Comparison of ENCODE assay signal across 15 mouse cellular contexts in genomic region chr4:40777116-40777515, GRCm38 (mm10). TPM values are rescaled to one million over a fixed set of nuclear protein-coding genes. Genes with fewer than 3 reads are reported as not detected.
DNase-seq lines count a peak whose midpoint lies in the region; ATAC-seq and TF ChIP-seq lines count a peak whose summit lies in the region.
"Had no signal": no experiment of that assay in that cellular context is flagged by ENCODE, and none has a peak within 500 bp of the region (broad histone marks: within the 10 kb centered on the region; RNA-seq: fewer than 3 reads in every experiment).

No protein-coding gene starts in this region.

- H3K9me3 ChIP-seq in limb, embryonic 10.5 days (replicated peaks) = no peaks in the 10 kb centered on the region
- H3K9me3 ChIP-seq: embryonic facial prominence, embryonic 15.5 days; forebrain, embryonic 15.5 days; heart, embryonic 13.5 days; hindbrain, embryonic 15.5 days; liver, embryonic 15.5 days had no signal

- CTCF ChIA-PET in Patski (lab: Charles Lee) = interaction anchor here (1.1 to 5.8 kb wide), 3 partner anchors 14 to 148 kb away, joined by 3 to 52 read pairs (median 4); no protein-coding TSS in a partner anchor

- 30% methylated on average over 2 of the region's 2 CpGs for WGBS in limb, embryonic 10.5 days

- no peak overlapping the region for H3K4me3 ChIP-seq in limb, embryonic 10.5 days
- H3K4me3 ChIP-seq in layer of hippocampus, adult 2 months = no peak overlapping the region
- H3K4me3 ChIP-seq: embryonic facial prominence, embryonic 15.5 days; forebrain, embryonic 15.5 days; heart, embryonic 13.5 days; hindbrain, embryonic 15.5 days; liver, embryonic 15.5 days had no signal

- in situ Hi-C loops in Patski (cut with MboI; ENCODE audit: low pct_unique_long_range_greater_than_20kb) = no loop called here

- peak; percentile 23 for DNase-seq in lung, postnatal 25 days (ENCODE audit: low spot score)
- no peak for DNase-seq in lung, postnatal 4 days
- DNase-seq in CD8-positive naive resting alpha-beta T cell, adult 2 months (ENCODE audit: low read depth in 2 of 2, low spot score in 2 of 2) = peak; percentile 35 to 43
- peak; percentile 64 for DNase-seq in Patski (ENCODE audit: low read depth, low spot score)
- no peak for DNase-seq in limb, embryonic 10.5 days (ENCODE audit: low spot score)
- no peak for DNase-seq in layer of hippocampus, adult 2 months (ENCODE audit: low spot score in 2 of 2)
- no peak for DNase-seq in urinary bladder, postnatal 36 days (ENCODE audit: low spot score in 2 of 2)
- DNase-seq: cerebellum, adult 9-10 months; gastrocnemius, postnatal 14 days; midbrain, embryonic 14.5 days had no signal

- peak overlapping the region; percentile 21 for H3K27ac ChIP-seq in limb, embryonic 10.5 days
- H3K27ac ChIP-seq in layer of hippocampus, adult 2 months = no peak overlapping the region
- H3K27ac ChIP-seq: embryonic facial prominence, embryonic 15.5 days; forebrain, embryonic 15.5 days; heart, embryonic 13.5 days; hindbrain, embryonic 15.5 days; liver, embryonic 15.5 days had no signal

- TF ChIP-seq CTCF in Patski (IDR thresholded peaks at IDR 0.05) = no peak
- no peak for TF ChIP-seq CTCF in layer of hippocampus, adult 2 months (conservative IDR thresholded peaks at IDR 0.05)

- POLR2A ChIA-PET in Patski (lab: Charles Lee) = interaction anchor here (1.6 kb wide), 1 partner anchor 44 kb away, joined by 3 read pairs; no protein-coding TSS in a partner anchor

- ATAC-seq in Patski = peak; percentile 88
- ATAC-seq: forebrain, embryonic 15.5 days had no signal

- peaks cover 53% of the 10 kb centered on the region for H3K4me1 ChIP-seq in limb, embryonic 10.5 days

- no peaks in the 10 kb centered on the region for H3K27me3 ChIP-seq in Patski
- no peaks in the 10 kb centered on the region for H3K27me3 ChIP-seq in limb, embryonic 10.5 days (ENCODE audit: low read depth, poor library complexity, severe bottlenecking)
- H3K27me3 ChIP-seq: embryonic facial prominence, embryonic 15.5 days; forebrain, embryonic 15.5 days; heart, embryonic 13.5 days; hindbrain, embryonic 15.5 days; liver, embryonic 15.5 days had no signal

- no peaks in the 10 kb centered on the region for H3K36me3 ChIP-seq in limb, embryonic 10.5 days
- H3K36me3 ChIP-seq: embryonic facial prominence, embryonic 15.5 days; forebrain, embryonic 15.5 days; heart, embryonic 13.5 days; hindbrain, embryonic 15.5 days; liver, embryonic 15.5 days had no signal

RNA-seq across cellular contexts. Expression of gene Smu1, which starts 19.4 kb away (rescaled TPM):
- polyA plus RNA-seq in Patski (2021) = 56.5 TPM
- polyA plus RNA-seq in limb, embryonic 10.5 days (2016; fragmentation: Nextera tagmentation; extraction: Ambion mirVana) = 186 and 189 TPM in 2 replicates
- total RNA-seq in layer of hippocampus, adult 2 months (2021) = 10 to 100 TPM; 51.4 to 52.3 TPM

RNA-seq across cellular contexts. Expression of gene Dnaja1, which starts 55.2 kb away (rescaled TPM):
- 162 TPM for polyA plus RNA-seq in Patski (2021)
- 546 and 555 TPM in 2 replicates for polyA plus RNA-seq in limb, embryonic 10.5 days (2016; fragmentation: Nextera tagmentation; extraction: Ambion mirVana)
- 100 to 1,000 TPM; 282 to 312 TPM for total RNA-seq in layer of hippocampus, adult 2 months (2021)

Comparison
In these comparisons a context has a peak if more than half of its experiments do, and no peak if none do; other contexts are left out.
1. DNase-seq: peak in lung, postnatal 25 days (single experiment), CD8-positive naive resting alpha-beta T cell, adult 2 months (2 of 2) and Patski (single experiment); none in lung, postnatal 4 days (0 of 2), limb, embryonic 10.5 days (single experiment), layer of hippocampus, adult 2 months (0 of 2) and urinary bladder, postnatal 36 days (0 of 2).